28 mouse cellular contexts compared by ENCODE assay signal in the genomic region with DNA sequence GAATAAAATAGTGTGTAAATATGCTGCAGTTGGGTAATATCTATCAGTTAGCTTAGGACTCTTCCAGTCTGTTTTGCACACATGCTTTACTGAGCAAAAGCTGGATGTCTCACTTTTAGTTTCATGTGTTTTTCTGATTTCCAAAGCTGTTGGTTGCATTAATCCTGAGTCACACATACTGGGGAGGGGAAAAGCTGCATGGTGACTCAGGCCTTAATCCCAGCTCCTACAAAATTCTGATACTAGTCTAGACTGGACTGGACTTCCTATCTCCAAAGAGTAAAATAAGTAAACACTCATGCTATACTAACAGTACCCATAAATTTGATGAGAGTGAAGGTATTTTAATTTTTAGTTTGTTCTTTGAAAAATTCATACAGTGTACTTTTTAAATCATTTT.
DNase-seq lines count a peak whose midpoint lies in the region; ATAC-seq and TF ChIP-seq lines count a peak whose summit lies in the region.
"Had no signal": no experiment of that assay in that cellular context is flagged by ENCODE, and none has a peak within 500 bp of the region (broad histone marks: within the 10 kb centered on the region; RNA-seq: fewer than 3 reads in every experiment).

No protein-coding gene starts in this region.

- no peak overlapping the region for H3K9ac ChIP-seq in liver, embryonic 12.5 days
- no peak overlapping the region for H3K9ac ChIP-seq in heart, embryonic 11.5 days (ENCODE audit: low read depth, low read length)
- no peak overlapping the region for H3K9ac ChIP-seq in midbrain, embryonic 15.5 days
- H3K9ac ChIP-seq: forebrain, embryonic 15.5 days; heart, embryonic 12.5 days had no signal

- H3ac ChIP-seq in myocyte (ENCODE audit: control insufficient read depth, insufficient read length), result no peak overlapping the region

- no peaks in the 10 kb centered on the region for H3K27me3 ChIP-seq in liver, embryonic 12.5 days (replicated peaks)
- H3K27me3 ChIP-seq in myocyte (ENCODE audit: control insufficient read depth, insufficient read depth, insufficient read length), result no peaks in the 10 kb centered on the region
- no peaks in the 10 kb centered on the region for H3K27me3 ChIP-seq in heart, embryonic 11.5 days (ENCODE audit: control insufficient read depth, insufficient read depth, low read length)
- no peaks in the 10 kb centered on the region for H3K27me3 ChIP-seq in midbrain, embryonic 15.5 days (replicated peaks)
- H3K27me3 ChIP-seq: CH12.LX; forebrain, embryonic 15.5 days; heart, embryonic 12.5 days had no signal

- TF ChIP-seq POLR2A in myocyte (IDR thresholded peaks at IDR 0.05; ENCODE audit: insufficient read length, low read depth), result no peak

- ATAC-seq in liver, embryonic 12.5 days, result peak; percentile 83; the same call in 1 of the 2 replicates
- ATAC-seq in heart, embryonic 11.5 days (replicated peaks; ENCODE audit: insufficient number of reproducible peaks, low FRiP score, low TSS enrichment), result no peak
- no peak for ATAC-seq in midbrain, embryonic 15.5 days (replicated peaks)
- ATAC-seq: forebrain, embryonic 15.5 days; hindbrain, postnatal 0 days; intestine, embryonic 16.5 days had no signal

- no peak overlapping the region for H3K4me3 ChIP-seq in liver, embryonic 12.5 days
- H3K4me3 ChIP-seq in myocyte, result no peak overlapping the region
- no peak overlapping the region for H3K4me3 ChIP-seq in heart, embryonic 11.5 days (ENCODE audit: low read depth, low read length)
- no peak overlapping the region for H3K4me3 ChIP-seq in midbrain, embryonic 15.5 days
- H3K4me3 ChIP-seq: forebrain, embryonic 15.5 days; heart, embryonic 12.5 days; hindbrain, embryonic 10.5 days; layer of hippocampus, adult 2 months; midbrain, embryonic 10.5 days had no signal

- peaks cover 27% of the 10 kb centered on the region for H3K4me1 ChIP-seq in liver, embryonic 12.5 days
- peaks cover 3% of the 10 kb centered on the region; the same call in 1 of the 2 replicates for H3K4me1 ChIP-seq in heart, embryonic 11.5 days (ENCODE audit: control insufficient read depth, insufficient read depth, low read length)
- no peaks in the 10 kb centered on the region for H3K4me1 ChIP-seq in midbrain, embryonic 15.5 days
- H3K4me1 ChIP-seq: forebrain, embryonic 15.5 days; hindbrain, embryonic 10.5 days; midbrain, embryonic 10.5 days had no signal

- H3K79me2 ChIP-seq in myocyte (ENCODE audit: control insufficient read depth, insufficient read depth), result peaks cover 4% of the 10 kb centered on the region

- no peaks in the 10 kb centered on the region for H3K9me3 ChIP-seq in liver, embryonic 12.5 days (replicated peaks)
- no peaks in the 10 kb centered on the region for H3K9me3 ChIP-seq in heart, embryonic 11.5 days (replicated peaks; ENCODE audit: control insufficient read depth, low read length)
- H3K9me3 ChIP-seq in midbrain, embryonic 15.5 days, result no peaks in the 10 kb centered on the region
- H3K9me3 ChIP-seq: forebrain, embryonic 15.5 days; G1E; heart, embryonic 12.5 days; hindbrain, embryonic 10.5 days; midbrain, embryonic 10.5 days had no signal

- H3K27ac ChIP-seq in liver, embryonic 12.5 days, result peak overlapping the region; percentile 73
- no peak overlapping the region for H3K27ac ChIP-seq in heart, embryonic 11.5 days (ENCODE audit: low read depth, low read length)
- no peak overlapping the region for H3K27ac ChIP-seq in midbrain, embryonic 15.5 days
- H3K27ac ChIP-seq: forebrain, embryonic 15.5 days; hindbrain, embryonic 10.5 days; hindbrain, postnatal 0 days; layer of hippocampus, adult 2 months; macrophage; midbrain, embryonic 10.5 days had no signal

- H3K36me3 ChIP-seq in liver, embryonic 12.5 days, result no peaks in the 10 kb centered on the region
- H3K36me3 ChIP-seq in myocyte (ENCODE audit: control insufficient read depth, insufficient read depth), result no peaks in the 10 kb centered on the region
- no peaks in the 10 kb centered on the region for H3K36me3 ChIP-seq in heart, embryonic 11.5 days (ENCODE audit: control insufficient read depth, insufficient read depth, low read length)
- H3K36me3 ChIP-seq in midbrain, embryonic 15.5 days (replicated peaks), result no peaks in the 10 kb centered on the region
- H3K36me3 ChIP-seq: forebrain, embryonic 15.5 days; heart, embryonic 12.5 days; hindbrain, embryonic 10.5 days; midbrain, embryonic 10.5 days had no signal

- no peak overlapping the region for H3K4me2 ChIP-seq in liver, embryonic 12.5 days
- no peak overlapping the region for H3K4me2 ChIP-seq in myocyte (ENCODE audit: low read depth)
- no peak overlapping the region for H3K4me2 ChIP-seq in heart, embryonic 11.5 days
- H3K4me2 ChIP-seq in midbrain, embryonic 15.5 days, result no peak overlapping the region
- H3K4me2 ChIP-seq: forebrain, embryonic 15.5 days; heart, embryonic 12.5 days had no signal

- peak; percentile 54 for DNase-seq in adrenal gland, adult 2 months
- DNase-seq in adrenal gland, postnatal 14 days, result no peak
- peak; percentile 19 for DNase-seq in Muller cell, postnatal 12 days (ENCODE audit: inconsistent ontology term)
- DNase-seq in spleen, postnatal 14 days (ENCODE audit: low spot score in 2 of 2), result no peak
- DNase-seq: adrenal gland, adult 8-10 months; B cell, adult 2 months; cerebellum, adult 8-10 months; cerebellum, postnatal 36 days; gastrocnemius, postnatal 14 days; heart, adult 11 months; heart, postnatal 10 days; kidney, adult 9 months; kidney, postnatal 14 days; right cerebral cortex, postnatal 14 days had no signal

TF ChIP-seq in myocyte, 11 proteins besides CTCF, POLR2A, EP300 and RAD21:
- no peak for TF ChIP-seq USF1 (IDR thresholded peaks at IDR 0.05; ENCODE audit: low read depth)
- 0 out of 2 replicates have a peak, but pooled peaks have one; percentile 23 for TF ChIP-seq CEBPB (IDR thresholded peaks at IDR 0.05; ENCODE audit: insufficient read depth, poor library complexity, severe bottlenecking)

Comparison
In these comparisons a context has a peak if more than half of its experiments do, and no peak if none do; other contexts are left out.
1. DNase-seq: peak in adrenal gland, adult 2 months (single experiment) and Muller cell, postnatal 12 days (single experiment); none in adrenal gland, postnatal 14 days (single experiment) and spleen, postnatal 14 days (0 of 2).